Mouse (Mus musculus) E14TG2a.4 (cell line): ENCODE results near the gene Adi1.

ENCODE experiments used
- CTCF ChIP-seq: conservative IDR thresholded peaks from 2 replicates; pipeline ENCODE4 v1.5.1; 2014; ENCODE audit warnings: low read length
- POU5F1 ChIP-seq: IDR thresholded peaks from 2 replicates; pipeline ENCODE4 v1.6.1; 2014; ENCODE audit warnings: low read length, borderline replicate concordance

GRCm38 (mm10) chr12:28701302-28701701 is 26.3 kb downstream of the Adi1 start:
- TF ChIP-seq CTCF, result no peak
- TF ChIP-seq POU5F1, result no peak
